Mouse (Mus musculus): ENCODE measurements at regions not wholly inside any gene's neighbourhood (a gene's known extent, or its start where the extent isn't known, plus 50 kb on each side); places are given as distances from the start of the nearest gene placed in this dataset.
"Not testable (repeated sequence)": the region's sequence is repeated elsewhere in the genome, so short reads cannot be mapped to it uniquely, and the experiment has no call there.

- no peak for DNase-seq
- intact Hi-C loops (cut with DNase I), result no loop called here
Observed at GRCm38 (mm10) chr15:62282646-62283045, 1359.8 kb upstream of the A1bg start.

GRCm38 (mm10) chr15:62282116-62282515 is 1359.3 kb upstream of the A1bg start:
- no peak for DNase-seq
- intact Hi-C loops (cut with DNase I), result no loop called here

GRCm38 (mm10) chr15:62279526-62279925 is 1356.7 kb upstream of the A1bg start:
- no peak for DNase-seq
- intact Hi-C loops (cut with DNase I), result no loop called here

GRCm38 (mm10) chr15:62274818-62275217 is 1352.0 kb upstream of the A1bg start:
- intact Hi-C loops (cut with DNase I), result no loop called here
- no peak for DNase-seq

GRCm38 (mm10) chr15:62273855-62274488 is 1351.2 kb upstream of the A1bg start:
- no peak for DNase-seq
- intact Hi-C loops (cut with DNase I), result no loop called here

GRCm38 (mm10) chr15:62272755-62273154 is 1349.9 kb upstream of the A1bg start:
- no peak for DNase-seq
- intact Hi-C loops (cut with DNase I), result no loop called here

GRCm38 (mm10) chr15:62271428-62271827 is 1348.6 kb upstream of the A1bg start:
- DNase-seq, result no peak
- intact Hi-C loops (cut with DNase I), result no loop called here

- intact Hi-C loops (cut with DNase I), result no loop called here
- DNase-seq, result no peak
Observed at GRCm38 (mm10) chr15:62268189-62268588, 1345.4 kb upstream of the A1bg start.

GRCm38 (mm10) chr15:62267536-62267935 is 1344.7 kb upstream of the A1bg start:
- intact Hi-C loops (cut with DNase I), result no loop called here
- DNase-seq, result no peak

- DNase-seq, result no peak
- intact Hi-C loops (cut with DNase I), result no loop called here
Observed at GRCm38 (mm10) chr15:62266025-62266424, 1343.2 kb upstream of the A1bg start.

GRCm38 (mm10) chr15:62265484-62265937 is 1342.7 kb upstream of the A1bg start:
- intact Hi-C loops (cut with DNase I), result no loop called here
- DNase-seq, result no peak

- intact Hi-C loops (cut with DNase I), result no loop called here
- DNase-seq, result no peak
Observed at GRCm38 (mm10) chr15:62264966-62265365, 1342.2 kb upstream of the A1bg start.

- intact Hi-C loops (cut with DNase I), result no loop called here
- no peak for DNase-seq
Observed at GRCm38 (mm10) chr15:62264183-62264582, 1341.4 kb upstream of the A1bg start.

GRCm38 (mm10) chr15:62262487-62262886 is 1339.7 kb upstream of the A1bg start:
- intact Hi-C loops (cut with DNase I), result no loop called here
- no peak for DNase-seq

- intact Hi-C loops (cut with DNase I), result no loop called here
- DNase-seq, result peak in 1 of 2 experiments; percentile 12
Observed at GRCm38 (mm10) chr15:62261520-62261919, 1338.7 kb upstream of the A1bg start.

GRCm38 (mm10) chr15:62258611-62259010 is 1335.8 kb upstream of the A1bg start:
- DNase-seq, result no peak
- intact Hi-C loops (cut with DNase I), result no loop called here

- intact Hi-C loops (cut with DNase I), result no loop called here
Observed at GRCm38 (mm10) chr15:62257955-62258354, 1335.1 kb upstream of the A1bg start.

GRCm38 (mm10) chr15:62257110-62257667 is 1334.4 kb upstream of the A1bg start:
- intact Hi-C loops (cut with DNase I), result no loop called here
- no peak for DNase-seq

More at GRCm38 (mm10) chr15:62257955-62258354, 1335.1 kb upstream of the A1bg start:
- DNase-seq, result peak; percentile 57 to 68

- intact Hi-C loops (cut with DNase I), result no loop called here
- DNase-seq, result no peak
Observed at GRCm38 (mm10) chr15:62255571-62255970, 1332.8 kb upstream of the A1bg start.

- intact Hi-C loops (cut with DNase I), result no loop called here
Observed at GRCm38 (mm10) chr15:62253724-62254123, 1330.9 kb upstream of the A1bg start.

GRCm38 (mm10) chr15:62252078-62252833 is 1329.4 kb upstream of the A1bg start:
- DNase-seq; intact Hi-C loops (cut with DNase I): not testable (repeated sequence)

More at GRCm38 (mm10) chr15:62253724-62254123, 1330.9 kb upstream of the A1bg start:
- no peak for DNase-seq

- intact Hi-C loops (cut with DNase I), result no loop called here
- DNase-seq, result no peak
Observed at GRCm38 (mm10) chr15:62249436-62249835, 1326.6 kb upstream of the A1bg start.
